In the genomic region with DNA sequence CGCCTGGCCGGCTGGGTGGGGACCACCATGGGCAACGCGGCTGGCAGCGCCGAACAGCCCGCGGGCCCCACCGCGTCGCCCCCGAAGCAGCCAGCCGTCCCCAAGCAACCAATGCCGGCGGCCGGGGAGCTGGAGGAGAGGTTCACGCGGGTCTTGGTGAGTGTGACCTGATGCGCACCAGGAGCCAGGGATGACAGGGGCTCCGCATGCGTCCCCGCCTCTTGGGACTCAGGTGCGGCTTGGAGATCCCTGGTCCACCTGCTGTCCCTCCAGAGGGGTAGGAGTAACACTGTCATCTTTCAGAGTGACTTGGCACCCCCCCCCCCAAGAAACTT, we compare ENCODE assay signal across 7 mouse cellular contexts. TPM values are rescaled to one million over a fixed set of nuclear protein-coding genes. Genes with fewer than 3 reads are reported as not detected.
DNase-seq lines count a peak whose midpoint lies in the region; ATAC-seq and TF ChIP-seq lines count a peak whose summit lies in the region.

No protein-coding gene starts in this region.

- DNase-seq in lung, postnatal 0 days (ENCODE audit: low spot score): no peak
- no peak for DNase-seq in lung, postnatal 36 days
- no peak for DNase-seq in left cerebral cortex, postnatal 4 days

- no peaks in the 10 kb centered on the region for H3K36me3 ChIP-seq in lung, postnatal 0 days (ENCODE audit: insufficient read depth, low read length)
- no peaks in the 10 kb centered on the region for H3K36me3 ChIP-seq in forebrain, embryonic 12.5 days (replicated peaks)
- no peaks in the 10 kb centered on the region for H3K36me3 ChIP-seq in limb, embryonic 12.5 days
- no peaks in the 10 kb centered on the region for H3K36me3 ChIP-seq in stomach, embryonic 15.5 days

- intact Hi-C loops in left cerebral cortex, postnatal 4 days (cut with DNase I): no loop called here

- peaks cover 19% of the 10 kb centered on the region for H3K27me3 ChIP-seq in lung, postnatal 0 days (replicated peaks; ENCODE audit: insufficient read depth, low read length)
- H3K27me3 ChIP-seq in forebrain, embryonic 12.5 days: peaks cover 79% of the 10 kb centered on the region
- peaks cover 76% of the 10 kb centered on the region for H3K27me3 ChIP-seq in limb, embryonic 12.5 days
- H3K27me3 ChIP-seq in stomach, embryonic 15.5 days (replicated peaks): peaks cover 33% of the 10 kb centered on the region

- H3K4me2 ChIP-seq in lung, postnatal 0 days (replicated peaks; ENCODE audit: low read depth, low read length): peak overlapping the region; percentile 95
- peak overlapping the region; percentile 98 for H3K4me2 ChIP-seq in forebrain, embryonic 12.5 days
- peak overlapping the region; percentile 99 for H3K4me2 ChIP-seq in limb, embryonic 12.5 days
- H3K4me2 ChIP-seq in stomach, embryonic 15.5 days: peak overlapping the region; percentile 96

- 0 out of 2 replicates have a peak overlapping the region, but pooled peaks have one; percentile 14 for H3K27ac ChIP-seq in lung, postnatal 0 days (ENCODE audit: low read length)
- no peak overlapping the region for H3K27ac ChIP-seq in forebrain, embryonic 12.5 days
- H3K27ac ChIP-seq in limb, embryonic 12.5 days: no peak overlapping the region
- H3K27ac ChIP-seq in stomach, embryonic 15.5 days: no peak overlapping the region

- TF ChIP-seq EP300 in lung, postnatal 0 days (IDR thresholded peaks at IDR 0.05): no peak

- 4% methylated on average over 23 of the region's 23 CpGs for WGBS in lung, postnatal 0 days
- WGBS in forebrain, embryonic 12.5 days: 2% methylated on average over 23 of the region's 23 CpGs
- WGBS in limb, embryonic 12.5 days: 3% methylated on average over 23 of the region's 23 CpGs
- 5% methylated on average over 23 of the region's 23 CpGs for WGBS in stomach, embryonic 15.5 days

- no peaks in the 10 kb centered on the region for H3K9me3 ChIP-seq in lung, postnatal 0 days (ENCODE audit: low read length)
- H3K9me3 ChIP-seq in forebrain, embryonic 12.5 days: no peaks in the 10 kb centered on the region
- H3K9me3 ChIP-seq in limb, embryonic 12.5 days: no peaks in the 10 kb centered on the region
- H3K9me3 ChIP-seq in stomach, embryonic 15.5 days: no peaks in the 10 kb centered on the region

- ATAC-seq in lung, postnatal 0 days: no peak
- no peak; the same call in 1 of the 2 replicates for ATAC-seq in forebrain, embryonic 12.5 days (ENCODE audit: low FRiP score)
- ATAC-seq in limb, embryonic 12.5 days (ENCODE audit: insufficient number of reproducible peaks, insufficient read depth, low FRiP score, low TSS enrichment, low read depth): no peak
- no peak for ATAC-seq in stomach, embryonic 15.5 days (ENCODE audit: insufficient read depth, low FRiP score, low read depth)
- ATAC-seq in megakaryocyte-erythroid progenitor cell, adult 5-6 weeks (replicated peaks; ENCODE audit: low FRiP score, low TSS enrichment, poor library complexity, severe bottlenecking): no peak

- H3K9ac ChIP-seq in lung, postnatal 0 days (replicated peaks; ENCODE audit: low read depth): peak overlapping the region; percentile 34; the same call in 1 of the 2 replicates
- H3K9ac ChIP-seq in forebrain, embryonic 12.5 days: peak overlapping the region; percentile 62
- peak overlapping the region; percentile 60 for H3K9ac ChIP-seq in limb, embryonic 12.5 days (replicated peaks)
- H3K9ac ChIP-seq in stomach, embryonic 15.5 days: peak overlapping the region; percentile 39

- no peak for TF ChIP-seq CTCF in lung, postnatal 0 days (IDR thresholded peaks at IDR 0.05)

- 0 out of 2 replicates have a peak, but pooled peaks cover 2% of the 10 kb centered on the region for H3K4me1 ChIP-seq in lung, postnatal 0 days (ENCODE audit: insufficient read depth, low read depth, low read length)
- H3K4me1 ChIP-seq in forebrain, embryonic 12.5 days: peaks cover 15% of the 10 kb centered on the region
- H3K4me1 ChIP-seq in limb, embryonic 12.5 days (replicated peaks): peaks cover 18% of the 10 kb centered on the region
- H3K4me1 ChIP-seq in stomach, embryonic 15.5 days: peaks cover 9% of the 10 kb centered on the region

- peak overlapping the region; percentile 53 for H3K4me3 ChIP-seq in lung, postnatal 0 days (ENCODE audit: low read depth, low read length)
- H3K4me3 ChIP-seq in forebrain, embryonic 12.5 days (replicated peaks): peak overlapping the region; percentile 67
- peak overlapping the region; percentile 64 for H3K4me3 ChIP-seq in limb, embryonic 12.5 days (replicated peaks)
- H3K4me3 ChIP-seq in stomach, embryonic 15.5 days (replicated peaks): peak overlapping the region; percentile 54

RNA-seq across cellular contexts. Expression of gene Fmnl1, which starts 0.3 kb away (rescaled TPM):
- polyA plus RNA-seq in lung, postnatal 0 days (2015; fragmentation: Nextera tagmentation; extraction: Ambion mirVana): 4.1 and 4.9 TPM in 2 replicates
- 1.1 TPM in 2 replicates for polyA plus RNA-seq in forebrain, embryonic 12.5 days (2016; fragmentation: Nextera tagmentation; extraction: Ambion mirVana)
- 0.78 and 1.4 TPM in 2 replicates for polyA plus RNA-seq in limb, embryonic 12.5 days (2016; fragmentation: Nextera tagmentation; extraction: Ambion mirVana)
- 3.8 and 4.0 TPM in 2 replicates for polyA plus RNA-seq in stomach, embryonic 15.5 days (2015; fragmentation: Nextera tagmentation; extraction: Ambion mirVana)
- total RNA-seq in left cerebral cortex, postnatal 4 days (2021): 10 to 100 TPM; 34.8 to 39.1 TPM
- total RNA-seq in megakaryocyte-erythroid progenitor cell, adult 5-6 weeks (2014; fragmentation: Nextera tagmentation): 32.2 and 35.9 TPM in 2 replicates
- total RNA-seq in megakaryocyte-erythroid progenitor cell, adult 5-6 weeks (2017): 7.4 and 9.7 TPM in 2 replicates

RNA-seq across cellular contexts. Expression of gene 1700023F06Rik, which starts 37.1 kb away (rescaled TPM):
- 0.38 and 0.44 TPM in 2 replicates for polyA plus RNA-seq in lung, postnatal 0 days (2015; fragmentation: Nextera tagmentation; extraction: Ambion mirVana)
- 0.33 and 0.64 TPM in 2 replicates for polyA plus RNA-seq in forebrain, embryonic 12.5 days (2016; fragmentation: Nextera tagmentation; extraction: Ambion mirVana)
- 0.50 and 0.74 TPM in 2 replicates for polyA plus RNA-seq in limb, embryonic 12.5 days (2016; fragmentation: Nextera tagmentation; extraction: Ambion mirVana)
- polyA plus RNA-seq in stomach, embryonic 15.5 days (2015; fragmentation: Nextera tagmentation; extraction: Ambion mirVana): 1.0 and 1.4 TPM in 2 replicates
- 1 to 10 TPM; 1.5 to 2.0 TPM for total RNA-seq in left cerebral cortex, postnatal 4 days (2021)
- total RNA-seq in megakaryocyte-erythroid progenitor cell, adult 5-6 weeks (2014; fragmentation: Nextera tagmentation): not detected in 2 replicates
- total RNA-seq in megakaryocyte-erythroid progenitor cell, adult 5-6 weeks (2017): not detected in 2 replicates

RNA-seq across cellular contexts. Expression of gene Hexim2, which starts 39.0 kb away (rescaled TPM):
- 6.2 and 7.1 TPM in 2 replicates for polyA plus RNA-seq in lung, postnatal 0 days (2015; fragmentation: Nextera tagmentation; extraction: Ambion mirVana)
- polyA plus RNA-seq in forebrain, embryonic 12.5 days (2016; fragmentation: Nextera tagmentation; extraction: Ambion mirVana): 10.1 and 11.8 TPM in 2 replicates
- polyA plus RNA-seq in limb, embryonic 12.5 days (2016; fragmentation: Nextera tagmentation; extraction: Ambion mirVana): 12.8 and 13.2 TPM in 2 replicates
- 6.8 and 8.7 TPM in 2 replicates for polyA plus RNA-seq in stomach, embryonic 15.5 days (2015; fragmentation: Nextera tagmentation; extraction: Ambion mirVana)
- 10 to 100 TPM; 19.0 to 24.2 TPM for total RNA-seq in left cerebral cortex, postnatal 4 days (2021)
- total RNA-seq in megakaryocyte-erythroid progenitor cell, adult 5-6 weeks (2014; fragmentation: Nextera tagmentation): 4.1 and 12.1 TPM in 2 replicates
- total RNA-seq in megakaryocyte-erythroid progenitor cell, adult 5-6 weeks (2017): 1.6 and 7.8 TPM in 2 replicates

RNA-seq across cellular contexts. Expression of gene Spata32, which starts 47.0 kb away (rescaled TPM):
- not detected in 2 replicates for polyA plus RNA-seq in lung, postnatal 0 days (2015; fragmentation: Nextera tagmentation; extraction: Ambion mirVana)
- polyA plus RNA-seq in forebrain, embryonic 12.5 days (2016; fragmentation: Nextera tagmentation; extraction: Ambion mirVana): not detected in 2 replicates
- not detected in 2 replicates for polyA plus RNA-seq in limb, embryonic 12.5 days (2016; fragmentation: Nextera tagmentation; extraction: Ambion mirVana)
- polyA plus RNA-seq in stomach, embryonic 15.5 days (2015; fragmentation: Nextera tagmentation; extraction: Ambion mirVana): not detected in 2 replicates
- 1 to 10 TPM; 1.4 to 2.0 TPM for total RNA-seq in left cerebral cortex, postnatal 4 days (2021)
- not detected in 2 replicates for total RNA-seq in megakaryocyte-erythroid progenitor cell, adult 5-6 weeks (2014; fragmentation: Nextera tagmentation)
- total RNA-seq in megakaryocyte-erythroid progenitor cell, adult 5-6 weeks (2017): not detected in 2 replicates

RNA-seq across cellular contexts. Expression of gene Hexim1, which starts 55.2 kb away (rescaled TPM):
- 6.5 TPM in 2 replicates for polyA plus RNA-seq in lung, postnatal 0 days (2015; fragmentation: Nextera tagmentation; extraction: Ambion mirVana)
- 3.4 TPM in 2 replicates for polyA plus RNA-seq in forebrain, embryonic 12.5 days (2016; fragmentation: Nextera tagmentation; extraction: Ambion mirVana)
- polyA plus RNA-seq in limb, embryonic 12.5 days (2016; fragmentation: Nextera tagmentation; extraction: Ambion mirVana): 3.9 and 4.0 TPM in 2 replicates
- polyA plus RNA-seq in stomach, embryonic 15.5 days (2015; fragmentation: Nextera tagmentation; extraction: Ambion mirVana): 5.1 and 5.4 TPM in 2 replicates
- total RNA-seq in left cerebral cortex, postnatal 4 days (2021): 10 to 100 TPM; 22.9 to 23.2 TPM
- 10.5 and 15.5 TPM in 2 replicates for total RNA-seq in megakaryocyte-erythroid progenitor cell, adult 5-6 weeks (2014; fragmentation: Nextera tagmentation)
- total RNA-seq in megakaryocyte-erythroid progenitor cell, adult 5-6 weeks (2017): 22.8 and 32.0 TPM in 2 replicates
